Mouse (Mus musculus) testis, adult 2 months (tissue): ENCODE results near the gene Rpn1.

ENCODE experiments used
- CTCF ChIP-seq: fragments of 200-500 bp; IDR thresholded peaks from 2 replicates; pipeline ENCODE4 v1.5.1; 2012; ENCODE audit warnings: low read depth, mild to moderate bottlenecking, inconsistent platforms, low read length, moderate library complexity; ENCODE audit not compliant: control insufficient read depth, insufficient read depth, insufficient replicate concordance
- POLR2A ChIP-seq: fragments of 200-500 bp; IDR thresholded peaks from 2 replicates; pipeline ENCODE4 v1.6.1; 2012; ENCODE audit warnings: low read depth, mild to moderate bottlenecking, inconsistent platforms, low read length, moderate library complexity; ENCODE audit not compliant: control insufficient read depth

DNA sequence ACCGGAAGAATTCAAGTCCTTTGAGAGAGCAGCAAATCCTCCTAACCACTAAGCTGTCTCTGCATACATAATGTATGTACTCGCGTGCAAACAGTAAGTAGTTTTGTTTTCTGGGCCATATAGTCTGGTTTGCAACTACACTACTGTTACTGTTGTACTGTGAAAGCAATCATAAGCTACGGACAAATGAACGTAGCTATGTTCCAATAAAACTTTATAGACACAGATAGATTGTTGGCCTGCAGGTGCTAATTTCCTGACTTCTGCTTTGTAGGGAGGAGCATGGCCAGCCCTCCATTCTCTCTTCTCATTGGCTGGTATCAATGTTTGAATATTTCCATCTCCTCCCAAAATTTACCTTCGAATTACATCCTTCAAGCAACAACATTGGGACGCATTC, 1.2 kb upstream of the Rpn1 start:
- TF ChIP-seq POLR2A = no peak
- TF ChIP-seq CTCF = no peak
